Mouse (Mus musculus) spleen, postnatal 10 days (tissue): ENCODE measurements around the gene Cmah.

Experiments
- DNase-seq, 2 experiments: peaks; one replicate each; pipeline ENCODE4 v3.0.0; 2021 to 2022; ENCODE audit warnings: low spot score in 2 of 2

Gene Cmah

DNA sequence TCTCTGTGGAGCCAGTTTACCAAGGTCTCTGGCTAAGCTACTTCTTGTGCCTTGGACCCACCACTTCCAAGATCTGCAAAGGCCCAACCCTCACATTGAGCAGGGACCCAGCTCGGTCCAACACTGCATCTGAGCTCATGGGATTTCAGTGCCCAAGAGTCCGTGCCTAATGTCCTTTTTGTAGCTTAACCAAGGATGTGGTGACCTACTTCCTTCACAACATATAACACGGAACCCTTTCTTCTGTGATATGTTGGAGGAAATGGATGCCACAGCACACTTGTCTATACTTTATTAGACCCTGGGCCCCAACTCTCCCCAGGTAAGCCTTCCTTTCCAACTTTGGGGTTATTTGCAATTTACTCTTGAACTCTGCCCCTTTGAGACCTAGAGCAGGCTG lies 186.5 kb downstream of the Cmah start:
- no peak for DNase-seq

DNA sequence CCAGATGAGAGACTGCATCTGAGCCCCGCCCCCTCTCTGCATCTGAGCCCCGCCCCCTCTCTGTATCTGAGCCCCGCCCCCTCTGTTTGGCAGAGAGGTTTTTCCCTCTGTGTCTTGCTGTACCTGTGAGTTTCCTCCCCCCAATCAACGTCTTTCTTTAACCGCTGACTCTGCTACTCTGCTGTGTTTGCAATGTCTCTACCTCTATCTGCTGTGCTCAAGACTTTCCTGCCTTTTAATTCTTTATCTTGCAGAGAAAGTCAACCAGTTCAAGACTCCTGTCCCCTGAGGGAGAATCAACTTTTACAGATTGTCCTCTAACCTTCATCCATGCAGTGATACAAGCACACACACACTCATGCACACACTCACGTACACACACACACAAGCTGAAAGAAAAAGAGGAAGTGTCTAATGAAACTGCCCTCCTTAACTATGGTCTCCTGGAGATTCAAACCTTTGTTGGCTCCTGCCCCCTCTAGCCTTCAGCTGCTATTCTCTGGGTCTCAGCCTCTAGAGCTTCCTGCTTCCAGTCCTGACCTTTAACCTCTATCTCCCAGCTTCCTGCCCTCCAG lies 188.0 kb downstream of the Cmah start:
- DNase-seq = peak in 1 of 2 experiments; percentile 44

DNA sequence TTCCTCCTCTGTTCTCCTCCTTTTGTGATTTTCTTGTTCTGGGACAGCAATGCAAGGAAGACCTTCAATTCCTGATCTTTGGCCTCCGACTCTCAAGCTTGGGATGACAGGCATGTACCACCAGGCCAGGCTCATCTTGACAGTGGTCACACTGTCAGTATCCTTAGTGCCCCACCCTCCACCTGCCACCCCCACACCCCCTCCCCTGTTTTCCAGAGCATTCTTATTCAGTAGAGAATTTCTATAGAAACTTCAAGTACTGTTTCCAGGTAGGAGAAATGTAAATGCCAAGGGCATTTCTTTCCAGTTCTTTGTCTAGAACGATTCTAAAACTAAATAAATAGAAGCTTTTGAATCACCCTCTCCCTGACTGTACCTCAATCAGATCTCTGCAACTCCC lies 190.6 kb downstream of the Cmah start:
- no peak for DNase-seq

DNA sequence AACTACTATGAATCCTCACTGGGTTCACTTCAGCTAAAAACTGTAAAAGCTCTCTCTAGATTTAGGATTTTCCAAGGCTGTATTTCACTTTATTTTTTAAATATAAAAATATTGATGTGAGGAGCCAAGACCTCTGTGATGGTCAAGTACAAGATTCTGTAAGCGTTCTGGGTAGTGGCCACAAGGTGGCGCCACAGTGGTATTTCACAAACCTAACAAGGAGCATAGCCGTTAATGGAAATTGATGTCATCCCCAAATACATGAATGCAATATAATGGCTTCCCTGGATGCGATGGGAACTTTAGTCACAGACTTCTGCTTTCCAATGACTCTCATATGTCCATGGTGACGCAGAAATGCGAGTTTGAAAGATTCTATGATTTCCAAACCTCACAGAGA lies 191.7 kb downstream of the Cmah start:
- DNase-seq = peak; percentile 62 to 81

DNA sequence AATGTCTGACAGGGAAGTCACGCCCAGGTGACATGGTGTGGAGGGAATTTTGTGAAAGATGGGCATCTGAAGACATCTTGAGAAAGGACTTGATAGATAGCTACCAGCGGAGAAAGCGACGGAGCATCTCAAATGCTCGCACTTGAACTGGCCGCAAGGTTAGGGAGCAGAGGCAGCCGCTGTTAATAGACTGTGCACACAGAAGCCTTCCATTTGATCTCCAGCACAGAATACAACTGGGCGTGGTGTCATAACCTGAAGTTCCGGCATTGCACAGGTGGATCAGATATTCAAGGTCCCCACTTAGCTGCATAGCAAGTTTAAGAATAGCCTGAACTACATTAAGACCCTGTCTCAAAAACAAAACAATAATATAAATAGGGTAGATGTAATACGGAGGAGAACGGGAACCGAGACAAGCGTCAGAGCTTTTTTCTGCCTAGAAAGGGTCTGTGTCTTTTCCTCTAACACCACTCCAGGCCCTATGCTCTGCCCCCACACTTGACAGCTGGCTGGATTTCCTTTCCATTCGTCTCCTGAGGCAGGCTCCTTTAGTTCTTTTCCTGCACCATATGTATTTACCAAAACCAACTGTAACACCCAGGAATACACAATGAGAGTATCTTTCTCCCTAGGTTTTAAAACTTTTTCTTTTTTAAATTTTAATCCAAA lies 192.9 kb downstream of the Cmah start:
- DNase-seq = no peak

DNA sequence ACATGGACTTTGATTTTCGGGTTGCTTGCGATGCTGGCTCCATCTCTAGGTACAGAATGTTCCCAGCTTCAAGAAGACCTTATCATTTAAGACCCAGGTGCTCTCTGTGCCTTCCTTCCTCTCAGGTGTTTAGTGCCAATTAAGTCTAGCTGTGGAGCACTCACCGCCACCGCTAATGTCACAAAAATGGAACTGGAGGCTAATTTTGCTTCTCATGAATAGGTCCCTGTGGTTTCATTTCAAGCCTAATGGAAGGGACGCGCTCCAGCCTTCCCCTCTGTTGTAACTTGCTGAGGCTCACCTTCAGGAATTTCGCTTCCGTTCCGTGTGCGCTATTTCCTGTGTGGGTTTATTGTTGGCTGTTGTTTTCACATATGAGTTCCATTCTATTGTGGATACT lies 193.6 kb downstream of the Cmah start:
- no peak for DNase-seq

DNA sequence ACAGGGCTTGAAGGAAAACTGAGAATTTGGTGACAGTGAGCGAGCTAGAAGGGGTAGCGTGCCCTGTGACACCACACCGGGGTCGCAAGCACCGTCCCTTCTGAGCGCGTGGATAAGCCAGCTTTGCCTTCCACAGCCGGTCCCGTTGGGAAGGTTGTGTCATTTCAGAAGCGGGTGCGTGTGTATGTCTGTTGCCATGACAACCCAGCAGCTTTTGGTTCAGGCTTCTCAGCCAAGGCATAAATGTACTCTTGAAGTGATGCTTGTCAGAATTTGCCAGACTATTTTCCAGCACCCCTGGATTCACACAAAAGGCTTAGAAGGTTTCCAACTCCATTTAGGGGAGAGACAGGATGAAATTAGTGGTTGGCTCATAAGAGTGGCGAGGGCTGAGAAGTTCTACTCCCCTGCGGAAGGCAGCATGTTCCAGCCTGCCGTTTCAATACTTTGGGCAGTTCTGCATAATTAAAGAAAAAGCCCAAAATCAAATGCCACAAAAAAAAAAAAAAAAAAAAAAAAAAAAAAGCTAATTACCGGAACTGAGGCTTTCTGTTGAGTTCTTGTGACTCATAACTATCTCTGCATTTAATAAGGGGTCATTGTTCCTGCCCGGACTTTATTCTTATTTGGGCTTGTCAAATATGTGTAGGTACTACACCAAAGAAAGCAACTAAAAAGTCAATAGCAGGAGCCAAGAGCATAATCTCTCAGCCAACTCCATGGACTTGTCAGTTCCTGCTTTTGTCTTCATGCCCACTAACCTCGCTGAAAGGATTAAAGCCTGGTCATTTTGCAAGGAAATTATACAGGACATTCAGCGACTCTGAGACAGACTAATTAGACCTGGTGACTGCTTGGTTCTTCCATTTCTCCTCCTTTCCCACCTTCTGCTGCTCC lies 194.5 kb downstream of the Cmah start:
- DNase-seq = no peak

DNA sequence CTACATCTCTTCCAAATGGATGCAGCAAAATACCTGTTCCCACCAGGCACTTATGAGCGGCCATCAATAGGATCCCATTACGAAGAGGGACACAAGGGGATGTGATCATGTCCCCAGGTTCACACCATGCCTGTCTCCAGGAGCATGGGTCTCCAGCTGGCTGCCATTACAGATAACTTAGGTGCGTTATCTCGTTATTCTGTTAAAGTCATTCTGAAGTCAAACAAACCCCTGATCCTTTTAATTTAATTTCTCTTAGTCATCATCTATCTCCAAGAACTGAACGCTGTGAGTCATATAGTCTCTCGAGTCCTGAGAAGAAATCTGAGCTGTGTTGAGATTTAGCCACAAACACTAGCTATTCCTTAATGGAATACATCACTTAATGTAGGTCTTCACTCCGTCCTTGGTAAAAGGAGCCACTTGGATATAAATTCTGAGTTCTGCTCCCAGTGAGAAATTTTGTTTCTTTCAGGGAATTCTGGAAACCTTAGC lies 195.2 kb downstream of the Cmah start:
- no peak for DNase-seq

DNA sequence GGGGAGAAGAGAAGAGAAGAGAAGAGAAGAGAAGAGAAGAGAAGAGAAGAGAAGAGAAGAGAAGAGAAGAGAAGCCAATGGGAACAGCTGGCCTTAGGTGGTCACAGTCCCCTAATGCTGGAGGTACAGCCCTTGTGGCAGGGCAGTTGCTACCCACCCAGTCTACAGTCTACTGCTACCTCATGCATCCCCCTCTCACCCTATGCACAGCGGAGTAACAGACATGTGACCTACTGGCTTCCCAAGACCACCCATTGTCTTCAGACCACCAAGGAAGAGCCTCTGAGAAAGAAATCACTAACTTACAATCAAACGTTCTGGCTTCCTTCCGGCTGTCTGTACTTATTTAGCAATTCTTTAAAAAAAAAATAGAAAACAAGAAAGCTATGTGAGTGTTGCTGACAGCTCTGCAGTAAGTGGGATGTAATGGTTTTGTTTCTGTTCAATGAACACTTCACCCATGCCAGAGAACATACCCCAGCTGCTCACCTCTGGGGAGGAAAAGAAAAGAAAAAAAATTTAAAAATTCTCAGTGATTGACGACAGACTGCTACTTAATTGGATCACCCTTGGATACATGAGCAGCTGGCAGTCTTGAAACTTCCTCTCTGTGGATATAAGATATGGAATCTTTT lies 196.5 kb downstream of the Cmah start:
- no peak for DNase-seq

DNA sequence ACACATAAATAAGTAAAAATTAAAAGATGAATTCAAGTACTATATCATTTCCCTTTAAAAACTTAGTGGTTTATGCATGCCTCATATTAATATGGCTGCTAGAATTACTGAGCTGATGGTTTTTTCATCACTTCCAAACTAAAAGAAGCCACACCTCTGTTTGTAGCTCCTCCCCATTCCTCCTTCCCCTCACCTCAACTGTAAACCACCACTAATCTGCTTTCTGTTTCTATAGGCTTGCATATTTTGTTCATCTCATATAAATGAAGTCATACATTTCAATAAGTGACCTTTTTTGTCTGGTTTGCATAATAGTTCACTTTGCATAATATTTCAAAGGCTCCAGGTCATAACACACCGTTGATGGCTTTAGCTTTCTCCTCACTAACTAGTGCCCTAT lies 197.3 kb downstream of the Cmah start:
- no peak for DNase-seq

DNA sequence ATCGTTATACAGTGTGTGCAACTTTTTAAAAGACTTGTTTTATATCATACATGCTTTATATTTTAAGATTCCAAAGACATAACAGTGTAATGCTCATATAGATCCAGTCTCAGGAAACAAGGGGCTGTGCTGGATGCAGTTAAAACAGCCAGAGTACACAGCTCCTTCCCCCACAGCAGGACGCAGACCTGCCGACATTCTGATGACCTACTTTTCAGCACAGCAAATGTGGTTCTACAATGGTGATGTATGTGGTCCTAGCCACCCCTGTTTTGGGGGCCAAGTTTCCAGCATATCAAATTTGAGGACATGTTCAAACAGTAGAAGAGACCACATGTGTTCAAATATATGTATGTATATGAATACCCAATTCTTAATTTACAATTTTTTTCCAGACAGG lies 198.3 kb downstream of the Cmah start:
- DNase-seq = no peak

DNA sequence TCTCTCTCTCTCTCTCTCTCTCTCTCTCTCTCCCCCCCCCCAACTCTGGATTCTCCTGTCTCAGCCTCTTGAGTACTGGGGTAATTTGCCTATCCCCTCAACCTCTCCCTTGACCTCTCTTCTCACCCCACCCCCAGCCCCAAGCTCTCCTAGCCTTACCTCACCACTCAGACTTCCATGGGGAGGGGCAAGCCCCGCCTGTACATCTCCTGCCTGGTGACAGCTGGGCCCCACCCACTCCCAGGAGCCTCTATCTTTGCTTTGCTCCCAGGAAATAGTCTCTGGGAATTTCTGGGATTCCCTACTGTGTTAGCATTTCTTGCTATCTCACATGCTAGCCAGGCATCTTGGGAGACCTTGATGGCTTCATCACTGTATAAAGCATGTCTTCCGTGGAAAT lies 199.7 kb downstream of the Cmah start:
- DNase-seq = no peak
